Mouse (Mus musculus): ENCODE data around the gene Lmo1. TPM values are rescaled to one million over a fixed set of nuclear protein-coding genes. Genes with fewer than 3 reads are reported as not detected.

Lmo1 gene
- polyA plus RNA-seq, 1 experiment from 2014 or later, result 14.4 TPM

- no peak overlapping the region for H3K27ac ChIP-seq
- H3K4me3 ChIP-seq, result peak overlapping the region; percentile 57
- ATAC-seq (ENCODE audit: low FRiP score, low read depth), result peak; percentile 34; the same call in 1 of the 2 replicates
- WGBS, result under 1% methylated on average over 17 of the region's 17 CpGs
- peaks cover 21% of the 10 kb centered on the region for H3K4me1 ChIP-seq
- peaks cover 70% of the 10 kb centered on the region for H3K27me3 ChIP-seq
- H3K4me2 ChIP-seq (replicated peaks), result peak overlapping the region; percentile 99
- no peaks in the 10 kb centered on the region for H3K9me3 ChIP-seq
- no peaks in the 10 kb centered on the region for H3K36me3 ChIP-seq
- H3K9ac ChIP-seq, result no peak overlapping the region
These were observed 4.6 kb downstream of the Lmo1 start for GRCm38 (mm10) chr7:109170441-109170820.

DNA sequence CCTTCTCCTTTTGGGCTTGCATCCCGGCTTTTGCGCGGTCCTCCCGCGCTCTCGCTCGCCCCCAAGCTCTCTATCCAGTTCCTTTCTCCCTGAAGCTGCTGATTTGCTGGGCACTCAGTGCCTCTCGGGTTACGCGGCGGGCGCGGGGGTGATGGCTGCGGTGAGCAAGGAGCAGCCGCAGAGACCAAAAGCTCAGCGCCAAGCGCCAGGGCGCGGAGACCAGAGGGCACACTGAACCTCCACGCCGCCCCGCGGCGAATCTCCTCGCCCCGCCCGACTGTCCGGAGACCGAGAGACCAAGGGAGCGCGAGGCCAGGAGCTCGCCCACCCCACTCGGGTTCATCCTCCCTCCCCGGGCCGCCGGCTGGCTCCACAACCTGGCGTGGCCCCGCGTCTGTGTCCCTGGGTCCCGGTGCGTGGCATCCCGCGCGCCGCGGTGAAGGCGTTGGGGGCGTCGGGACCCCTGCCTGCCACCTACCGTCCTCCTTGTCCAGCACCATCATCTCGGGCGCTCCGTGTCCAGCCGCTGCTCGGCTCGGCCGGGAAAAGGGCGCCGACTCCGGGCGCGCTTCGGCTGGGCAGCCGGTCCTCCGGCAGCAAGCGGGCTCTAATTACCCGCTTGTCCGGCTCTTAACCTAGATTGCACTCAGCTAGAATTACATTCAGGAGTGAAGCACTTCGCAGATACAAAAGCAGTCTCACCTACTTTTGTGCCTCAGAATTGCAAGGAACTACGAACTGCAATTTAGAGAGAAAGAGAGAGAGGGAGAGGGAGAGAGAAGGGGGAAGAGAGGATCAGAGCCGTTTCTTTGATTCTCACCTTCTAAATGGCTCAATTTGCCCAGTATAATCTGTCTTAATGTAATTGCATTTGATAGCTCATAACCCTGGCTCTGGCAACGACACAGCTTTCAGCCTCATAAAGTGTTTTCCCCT, 5.2 kb downstream of the Lmo1 start:
- ATAC-seq (ENCODE audit: low FRiP score, low read depth), result peak; percentile 28; the same call in 1 of the 2 replicates
- WGBS, result under 1% methylated on average over 62 of the region's 72 CpGs

DNA sequence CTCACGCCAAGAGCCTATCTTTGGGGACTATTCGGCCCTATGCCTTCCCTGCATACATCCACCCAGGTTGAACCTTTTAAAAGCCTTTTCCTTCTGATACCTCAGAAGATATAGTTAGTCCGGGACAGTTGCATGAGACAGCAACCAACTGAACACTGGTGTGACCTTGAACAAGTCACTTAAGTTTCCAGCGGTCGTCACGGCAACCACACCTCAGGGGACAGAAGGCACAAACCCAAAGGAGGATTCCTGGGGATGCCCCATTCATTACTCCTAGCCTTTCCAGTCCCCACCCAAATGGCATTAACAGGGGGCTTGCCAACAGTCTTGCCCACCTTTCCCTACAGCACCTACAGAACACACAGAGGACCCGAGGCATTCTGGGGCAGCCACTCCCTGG, 6.3 kb downstream of the Lmo1 start:
- Histone ChIP-seq H3K9me3 (no peaks in the 10 kb centered on the region), H3K9ac (no peak overlapping the region), H3K4me1 (peaks cover 12% of the 10 kb centered on the region), H3K4me3 (peak overlapping the region; percentile 57; the same call in 1 of the 2 replicates), H3K27me3 (peaks cover 61% of the 10 kb centered on the region), H3K36me3 (no peaks in the 10 kb centered on the region), H3K27ac (no peak overlapping the region), H3K4me2 (replicated peaks) (peak overlapping the region; percentile 99)
- 90% methylated on average over 7 of the region's 7 CpGs for WGBS
- ATAC-seq (ENCODE audit: low FRiP score, low read depth), result no peak

More for the DNA sequence above, 5.2 kb downstream of the Lmo1 start:
- Histone ChIP-seq H3K36me3 (no peaks in the 10 kb centered on the region), H3K4me1 (peaks cover 18% of the 10 kb centered on the region), H3K27me3 (peaks cover 68% of the 10 kb centered on the region), H3K4me3 (peak overlapping the region; percentile 57), H3K27ac (no peak overlapping the region), H3K9me3 (no peaks in the 10 kb centered on the region), H3K4me2 (replicated peaks) (peak overlapping the region; percentile 99), H3K9ac (peak overlapping the region; percentile 76)

DNA sequence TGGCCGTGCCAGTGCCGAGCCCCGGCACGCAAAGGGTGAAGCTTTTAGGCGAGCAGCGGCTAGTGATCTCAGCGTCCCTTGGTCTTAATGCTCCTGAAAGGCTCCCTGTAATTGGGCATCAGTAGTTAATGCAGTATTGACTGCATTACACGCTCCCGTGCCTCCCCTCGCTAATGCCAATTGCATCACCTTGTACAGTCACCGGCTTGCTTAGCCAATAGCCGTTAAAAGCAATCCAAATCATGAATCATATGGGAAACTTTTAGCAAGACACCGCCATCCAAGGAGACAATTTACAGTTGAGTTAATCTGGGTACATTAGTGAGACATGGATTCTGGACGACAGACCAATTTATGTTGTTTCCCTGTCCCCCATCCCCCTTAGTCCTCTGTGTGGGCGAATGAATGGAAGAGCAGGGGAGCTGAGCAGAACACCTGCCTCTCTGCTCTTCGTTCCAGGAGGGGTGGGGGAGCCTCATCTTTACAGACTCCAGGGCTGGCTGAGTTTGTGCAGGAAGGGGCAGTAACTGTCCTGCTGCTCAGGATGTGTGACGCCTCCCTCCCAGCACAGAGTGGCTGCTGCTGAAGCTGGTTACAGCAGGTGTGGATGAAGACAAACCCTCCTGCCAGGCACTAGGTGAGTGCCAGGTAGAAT, 8.9 kb downstream of the Lmo1 start:
- Histone ChIP-seq H3K4me3 (no peak overlapping the region), H3K4me1 (peaks cover 12% of the 10 kb centered on the region), H3K27me3 (peaks cover 36% of the 10 kb centered on the region), H3K9ac (no peak overlapping the region), H3K4me2 (replicated peaks) (no peak overlapping the region), H3K36me3 (no peaks in the 10 kb centered on the region), H3K27ac (no peak overlapping the region), H3K9me3 (no peaks in the 10 kb centered on the region)
- WGBS, result 61% methylated on average over 17 of the region's 17 CpGs
- no peak for ATAC-seq (ENCODE audit: low FRiP score, low read depth)

DNA sequence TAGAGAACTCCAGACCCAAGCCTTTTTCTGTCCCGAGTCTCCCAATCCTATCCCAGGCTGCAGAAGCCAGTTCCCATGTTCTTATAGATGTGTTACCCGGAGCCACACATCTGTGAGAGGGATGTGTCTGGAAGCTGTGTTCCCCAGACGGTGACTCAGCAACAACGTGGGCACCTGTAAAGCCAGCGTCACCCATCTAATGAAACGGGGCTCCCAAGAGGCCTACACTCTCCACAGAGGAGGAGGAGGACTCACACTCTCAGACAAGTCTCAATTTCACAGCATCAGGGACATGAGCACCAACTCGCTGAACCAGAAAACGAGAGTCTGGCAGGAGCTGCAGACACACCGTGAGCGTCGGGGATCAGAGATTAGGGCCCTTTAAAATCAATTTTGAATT, 20.7 kb downstream of the Lmo1 start:
- no peak overlapping the region for H3K4me2 ChIP-seq (replicated peaks)
- no peak overlapping the region for H3K4me3 ChIP-seq
- no peaks in the 10 kb centered on the region for H3K36me3 ChIP-seq
- no peaks in the 10 kb centered on the region for H3K9me3 ChIP-seq
- peaks cover 29% of the 10 kb centered on the region for H3K4me1 ChIP-seq
- no peak overlapping the region for H3K27ac ChIP-seq
- no peak for ATAC-seq (ENCODE audit: low FRiP score, low read depth)
- 0 out of 2 replicates have a peak, but pooled peaks cover 11% of the 10 kb centered on the region for H3K27me3 ChIP-seq
- H3K9ac ChIP-seq, result no peak overlapping the region
- 37% methylated on average over 11 of the region's 11 CpGs for WGBS

GRCm38 (mm10) chr7:109153538-109153937, 21.5 kb downstream of the Lmo1 start:
- H3K36me3 ChIP-seq, result no peaks in the 10 kb centered on the region
- no peak overlapping the region for H3K9ac ChIP-seq
- H3K9me3 ChIP-seq, result no peaks in the 10 kb centered on the region
- no peak overlapping the region for H3K27ac ChIP-seq
- 0 out of 2 replicates have a peak, but pooled peaks cover 10% of the 10 kb centered on the region for H3K27me3 ChIP-seq
- 70% methylated on average over 5 of the region's 5 CpGs for WGBS
- no peak for ATAC-seq (ENCODE audit: low FRiP score, low read depth)
- H3K4me1 ChIP-seq, result peaks cover 29% of the 10 kb centered on the region
- no peak overlapping the region for H3K4me3 ChIP-seq
- H3K4me2 ChIP-seq (replicated peaks), result no peak overlapping the region

DNA sequence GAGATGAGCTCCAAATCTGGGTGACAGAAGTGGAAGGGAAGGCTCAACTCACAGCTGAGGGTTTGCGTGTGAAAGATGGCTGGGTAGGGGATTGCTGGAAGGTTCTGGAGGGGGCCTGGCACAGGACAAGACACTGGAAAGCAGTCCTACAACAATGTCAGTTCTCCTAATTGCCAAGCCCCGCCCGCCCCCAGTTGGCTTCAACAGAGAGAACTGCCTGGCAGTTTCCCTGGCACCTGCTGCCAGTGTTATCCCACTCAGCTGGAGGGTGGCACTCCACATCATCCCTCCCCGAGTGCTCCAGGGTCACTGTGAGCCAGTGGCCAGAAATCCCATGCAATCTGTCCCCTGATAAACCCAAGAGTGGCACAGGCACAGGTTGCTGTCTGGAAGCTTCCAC, 23.9 kb downstream of the Lmo1 start:
- 0 out of 2 replicates have a peak, but pooled peaks cover 7% of the 10 kb centered on the region for H3K27me3 ChIP-seq
- H3K4me1 ChIP-seq, result peaks cover 28% of the 10 kb centered on the region
- no peaks in the 10 kb centered on the region for H3K9me3 ChIP-seq
- H3K9ac ChIP-seq, result no peak overlapping the region
- ATAC-seq (ENCODE audit: low FRiP score, low read depth), result no peak
- H3K27ac ChIP-seq, result no peak overlapping the region
- WGBS, result 87% methylated on average over 4 of the region's 4 CpGs
- H3K36me3 ChIP-seq, result no peaks in the 10 kb centered on the region
- no peak overlapping the region for H3K4me3 ChIP-seq
- H3K4me2 ChIP-seq (replicated peaks), result no peak overlapping the region

DNA sequence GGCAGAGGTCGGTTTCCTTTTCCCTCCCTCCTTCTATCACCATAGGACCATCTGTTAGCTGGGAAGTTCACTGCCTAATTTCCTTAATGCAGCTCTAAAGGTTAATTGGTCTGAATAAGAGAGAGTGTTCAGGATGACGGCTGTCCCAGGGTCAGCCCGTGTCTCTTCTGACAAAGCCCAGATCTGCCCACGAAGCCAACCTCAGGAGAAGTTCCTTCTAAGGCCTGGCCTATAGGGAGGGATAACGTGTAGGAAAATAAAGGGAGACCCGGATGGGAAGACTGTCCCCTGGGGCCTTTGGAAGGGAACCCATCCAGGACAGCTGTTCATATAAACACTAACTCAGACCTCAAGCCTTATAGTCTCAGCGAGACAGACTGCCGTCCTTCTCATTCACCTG, 29.8 kb downstream of the Lmo1 start:
- Histone ChIP-seq H3K27me3 (peaks cover 8% of the 10 kb centered on the region; the same call in 1 of the 2 replicates), H3K36me3 (no peaks in the 10 kb centered on the region), H3K4me1 (peaks cover 45% of the 10 kb centered on the region), H3K9me3 (no peaks in the 10 kb centered on the region), H3K27ac (no peak overlapping the region), H3K9ac (no peak overlapping the region), H3K4me3 (no peak overlapping the region), H3K4me2 (replicated peaks) (no peak overlapping the region)
- 0 out of 2 replicates have a peak, but pooled peaks have one; percentile 4 for ATAC-seq (ENCODE audit: low FRiP score, low read depth)
- WGBS, result 35% methylated on average over 8 of the region's 8 CpGs

- H3K4me3 ChIP-seq, result no peak overlapping the region
- no peaks in the 10 kb centered on the region for H3K36me3 ChIP-seq
- H3K9ac ChIP-seq, result no peak overlapping the region
- H3K4me2 ChIP-seq (replicated peaks), result no peak overlapping the region
- ATAC-seq (ENCODE audit: low FRiP score, low read depth), result no peak
- peaks cover 8% of the 10 kb centered on the region; the same call in 1 of the 2 replicates for H3K27me3 ChIP-seq
- H3K9me3 ChIP-seq, result no peaks in the 10 kb centered on the region
- WGBS, result 50% methylated on average over 11 of the region's 11 CpGs
- H3K27ac ChIP-seq, result no peak overlapping the region
- H3K4me1 ChIP-seq, result peaks cover 45% of the 10 kb centered on the region
These were observed 30.3 kb downstream of the Lmo1 start for GRCm38 (mm10) chr7:109144705-109145104.

DNA sequence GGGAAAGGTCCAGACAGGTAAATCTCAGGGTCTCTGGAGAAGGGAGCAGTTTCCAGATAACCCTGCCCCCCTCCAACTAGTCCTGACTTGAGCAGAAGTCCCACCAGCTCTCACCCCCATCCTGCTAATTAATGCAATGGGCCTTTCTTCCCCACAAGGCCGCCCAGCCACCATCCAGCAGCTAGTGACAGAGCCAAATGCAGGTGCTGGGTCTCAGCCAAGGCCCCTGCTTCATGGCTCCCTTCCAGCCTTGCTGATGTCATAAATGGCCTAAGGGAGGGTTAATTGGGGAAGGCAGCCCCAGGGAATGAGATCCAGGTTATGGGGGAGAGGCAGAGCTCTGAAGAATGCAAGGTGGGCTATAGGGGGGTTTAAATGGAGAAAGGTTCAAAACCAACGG, 32.4 kb downstream of the Lmo1 start:
- Histone ChIP-seq H3K9ac (no peak overlapping the region), H3K27me3 (peaks cover 8% of the 10 kb centered on the region; the same call in 1 of the 2 replicates), H3K9me3 (no peaks in the 10 kb centered on the region), H3K4me1 (peaks cover 45% of the 10 kb centered on the region), H3K36me3 (no peaks in the 10 kb centered on the region), H3K27ac (no peak overlapping the region; the same call in 1 of the 2 replicates), H3K4me3 (no peak overlapping the region), H3K4me2 (replicated peaks) (no peak overlapping the region)
- ATAC-seq (ENCODE audit: low FRiP score, low read depth), result no peak; the same call in 1 of the 2 replicates
- 32% methylated on average over 2 of the region's 2 CpGs for WGBS

GRCm38 (mm10) chr7:109141753-109142152, 33.3 kb downstream of the Lmo1 start:
- no peak overlapping the region for H3K27ac ChIP-seq
- no peak overlapping the region for H3K4me2 ChIP-seq (replicated peaks)
- H3K4me1 ChIP-seq, result peaks cover 45% of the 10 kb centered on the region
- ATAC-seq (ENCODE audit: low FRiP score, low read depth), result no peak
- peaks cover 8% of the 10 kb centered on the region; the same call in 1 of the 2 replicates for H3K27me3 ChIP-seq
- WGBS, result 68% methylated on average over 3 of the region's 3 CpGs
- no peaks in the 10 kb centered on the region for H3K36me3 ChIP-seq
- H3K9ac ChIP-seq, result no peak overlapping the region
- no peaks in the 10 kb centered on the region for H3K9me3 ChIP-seq
- no peak overlapping the region for H3K4me3 ChIP-seq

- Histone ChIP-seq H3K9me3 (no peaks in the 10 kb centered on the region), H3K4me1 (peaks cover 41% of the 10 kb centered on the region), H3K27ac (no peak overlapping the region), H3K36me3 (no peaks in the 10 kb centered on the region), H3K27me3 (peaks cover 8% of the 10 kb centered on the region; the same call in 1 of the 2 replicates), H3K4me2 (replicated peaks) (no peak overlapping the region), H3K4me3 (no peak overlapping the region), H3K9ac (no peak overlapping the region)
- whole genome bisulfite sequencing, result 74% methylated on average over 2 of the region's 2 CpGs
- ATAC-seq (ENCODE audit: low FRiP score, low read depth), result no peak
These were observed 34.0 kb downstream of the Lmo1 start for GRCm38 (mm10) chr7:109141054-109141453.
